Mouse (Mus musculus) adrenal gland (tissue): ENCODE results near the gene Hectd4.
"Not testable (repeated sequence)": the region's sequence is repeated elsewhere in the genome, so short reads cannot be mapped to it uniquely, and the experiment has no call there.

Source experiments
- intact Hi-C: fragments of 180-260 bp; cut with DNase I; formaldehyde crosslinking; loops from one replicate; pipeline ENCODE4 v1.15.1; 2025

The Hectd4 gene

GRCm38 (mm10) chr5:121205537-121206130 lies 14.4 kb upstream of the Hectd4 start:
- intact Hi-C loops: not testable (repeated sequence)

- intact Hi-C loops: no loop called here
These were observed 13.5 kb upstream of the Hectd4 start for GRCm38 (mm10) chr5:121206540-121206939.

DNA sequence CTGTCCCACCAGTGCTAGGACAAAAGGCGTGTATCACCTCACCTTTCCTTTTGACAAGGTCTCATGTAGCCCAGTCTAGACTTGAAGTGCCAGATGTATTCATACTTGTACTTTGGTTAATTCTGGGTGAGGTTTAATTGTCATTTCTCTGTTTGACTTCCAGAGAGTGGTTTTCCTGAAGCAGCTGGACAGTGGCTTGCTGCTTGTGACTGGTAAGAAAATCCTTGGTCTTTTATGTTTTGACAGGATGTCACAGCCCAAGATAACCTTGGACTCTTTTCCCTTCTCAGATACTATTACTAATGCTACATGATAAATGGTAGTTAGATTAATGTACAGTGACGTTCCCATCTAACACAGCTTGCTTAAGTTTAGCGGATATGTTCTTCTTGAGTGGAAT lies 13.0 kb upstream of the Hectd4 start:
- intact Hi-C loops: no loop called here

DNA sequence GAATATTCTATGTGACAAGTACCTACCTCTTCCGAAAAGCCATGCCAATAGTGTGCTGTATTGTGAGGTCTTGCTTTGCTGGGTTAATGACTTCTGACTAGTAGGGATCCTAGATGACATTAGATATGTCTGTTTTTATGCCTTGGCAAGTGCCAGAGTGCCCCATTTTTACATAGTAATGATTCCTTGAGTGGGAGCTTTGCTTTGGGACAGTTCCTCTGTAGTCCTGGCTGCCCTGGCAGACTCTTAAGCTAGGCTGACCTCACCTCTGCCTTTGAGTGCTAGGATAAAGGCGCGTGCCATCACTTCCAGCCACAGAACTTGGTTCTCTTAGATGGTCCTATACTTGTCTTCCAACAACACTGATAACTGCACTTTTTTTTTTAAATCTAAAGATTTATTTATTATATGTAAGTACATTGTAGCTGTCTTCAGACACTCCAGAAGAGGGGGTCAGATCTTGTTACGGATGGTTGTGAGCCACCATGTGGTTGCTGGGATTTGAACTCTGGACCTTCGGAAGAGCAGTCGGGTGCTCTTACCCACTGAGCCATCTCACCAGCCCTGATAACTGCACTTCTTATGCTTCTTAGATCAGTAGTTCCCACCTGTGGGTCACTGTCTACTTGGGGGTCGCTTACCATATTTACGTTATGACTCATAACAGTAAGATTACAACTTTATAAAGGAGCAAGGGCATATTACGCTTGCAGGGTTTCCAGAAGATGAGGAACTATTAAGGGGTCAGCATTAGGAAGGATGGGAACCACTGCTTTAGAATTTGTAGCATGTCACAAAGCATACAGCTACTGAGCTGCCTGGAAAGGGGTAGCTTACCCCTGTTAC lies 10.0 kb upstream of the Hectd4 start:
- intact Hi-C loops: loop anchor here (10.0 kb wide), 1 partner anchor 165 kb away; no protein-coding TSS in a partner anchor

DNA sequence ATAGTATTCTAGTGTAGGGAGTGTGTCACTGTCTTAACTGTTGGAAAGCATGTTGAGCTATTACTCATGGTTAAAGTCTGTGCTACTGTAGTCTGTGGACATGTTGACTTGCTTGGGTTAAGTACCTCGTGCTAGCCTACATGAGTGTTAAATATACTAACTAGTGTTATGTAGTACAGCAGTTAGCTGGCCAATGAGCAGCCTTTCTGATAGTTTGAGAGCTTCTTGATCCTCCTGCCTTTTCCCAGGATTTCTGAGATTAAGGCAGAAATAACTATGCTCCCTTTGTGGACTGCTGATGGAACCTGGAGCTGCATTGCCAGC lies 9.5 kb upstream of the Hectd4 start:
- intact Hi-C loops: loop anchor here (10.0 kb wide), 1 partner anchor 164 kb away; no protein-coding TSS in a partner anchor

DNA sequence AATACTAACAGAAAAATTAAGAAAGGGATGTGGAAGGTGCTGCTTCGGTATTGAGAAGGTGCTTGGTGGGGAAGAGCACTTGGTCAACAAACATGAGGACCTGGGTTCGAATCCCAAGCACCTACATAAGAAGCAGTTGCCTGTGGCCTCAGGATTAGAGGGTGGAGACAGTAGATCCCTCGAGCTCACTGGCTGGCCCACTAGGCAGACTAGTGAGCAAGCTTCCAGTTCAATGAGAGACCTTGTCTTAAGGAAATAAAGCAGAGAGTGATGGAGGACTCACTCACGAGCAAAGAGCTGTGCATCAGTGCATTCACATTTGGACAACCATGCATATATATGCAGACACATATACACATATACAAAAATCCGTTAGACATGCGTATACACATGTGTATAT lies 7.9 kb upstream of the Hectd4 start:
- intact Hi-C loops: loop anchor here (10.0 kb wide), 1 partner anchor 163 kb away; no protein-coding TSS in a partner anchor

- intact Hi-C loops: loop anchor here (10.0 kb wide), 1 partner anchor 160 kb away; no protein-coding TSS in a partner anchor
These were observed 5.3 kb upstream of the Hectd4 start for GRCm38 (mm10) chr5:121214707-121215106.

GRCm38 (mm10) chr5:121215380-121216125 lies 4.5 kb upstream of the Hectd4 start:
- intact Hi-C loops: loop anchor here (2.0 to 10.0 kb wide), 2 partner anchors 51 to 159 kb away; no protein-coding TSS in a partner anchor

DNA sequence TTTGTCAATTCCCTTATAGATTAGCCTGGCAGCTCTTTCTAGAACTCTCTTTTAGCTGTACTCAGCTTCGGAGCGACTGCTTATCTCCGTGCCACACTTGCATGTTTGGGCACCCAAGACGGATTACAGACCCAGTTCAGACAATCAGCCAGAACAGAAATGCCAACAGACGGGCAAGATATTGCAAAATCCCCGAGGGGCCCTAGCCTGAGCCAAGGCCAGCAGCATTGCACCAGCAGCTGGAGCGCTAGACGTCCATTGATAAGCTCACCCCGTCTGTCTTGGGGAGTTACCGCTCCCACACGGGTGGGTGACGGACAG lies 3.9 kb upstream of the Hectd4 start:
- intact Hi-C loops: loop anchor here (2.0 to 10.0 kb wide), 2 partner anchors 51 to 159 kb away; no protein-coding TSS in a partner anchor

GRCm38 (mm10) chr5:121216584-121217312 lies 3.3 kb upstream of the Hectd4 start:
- intact Hi-C loops: loop anchor here (2.0 to 10.0 kb wide), 2 partner anchors 50 to 158 kb away; no protein-coding TSS in a partner anchor

GRCm38 (mm10) chr5:121217313-121217634 lies 2.7 kb upstream of the Hectd4 start:
- intact Hi-C loops: loop anchor here (2.0 to 10.0 kb wide), 2 partner anchors 50 to 158 kb away; no protein-coding TSS in a partner anchor

- intact Hi-C loops: loop anchor here (10.0 kb wide), 1 partner anchor 156 kb away; no protein-coding TSS in a partner anchor
These were observed 829 bp upstream of the Hectd4 start for GRCm38 (mm10) chr5:121219190-121219589.

DNA sequence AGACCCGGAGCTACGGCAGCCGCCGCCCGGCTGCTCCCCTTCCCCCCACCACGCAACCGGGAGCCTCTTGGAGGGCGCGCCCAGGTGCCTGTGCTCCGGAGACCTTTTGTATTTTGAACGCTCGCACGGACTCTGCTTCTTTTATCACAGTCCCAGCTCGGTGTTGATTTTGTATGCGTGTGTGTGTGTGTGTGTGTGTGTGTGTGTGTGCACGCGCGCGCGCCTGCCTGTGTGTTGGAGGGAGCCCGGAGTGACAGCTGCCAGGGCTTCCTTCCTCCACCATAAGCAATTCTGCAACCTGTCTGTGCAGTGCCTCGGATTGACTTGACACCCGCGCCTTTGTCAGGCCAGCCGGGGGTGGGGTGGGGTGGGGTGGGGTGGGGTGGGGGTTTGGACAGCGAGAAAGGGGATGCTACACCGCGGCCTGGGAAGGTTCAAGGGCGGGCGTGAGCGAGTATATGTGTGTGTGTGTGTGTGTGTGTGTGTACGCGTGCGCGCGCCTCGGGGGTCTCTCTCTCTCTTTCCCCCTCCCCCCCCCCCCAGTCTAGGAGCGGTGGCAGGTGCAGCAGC lies 798 bp downstream of the Hectd4 start:
- intact Hi-C loops: no loop called here

DNA sequence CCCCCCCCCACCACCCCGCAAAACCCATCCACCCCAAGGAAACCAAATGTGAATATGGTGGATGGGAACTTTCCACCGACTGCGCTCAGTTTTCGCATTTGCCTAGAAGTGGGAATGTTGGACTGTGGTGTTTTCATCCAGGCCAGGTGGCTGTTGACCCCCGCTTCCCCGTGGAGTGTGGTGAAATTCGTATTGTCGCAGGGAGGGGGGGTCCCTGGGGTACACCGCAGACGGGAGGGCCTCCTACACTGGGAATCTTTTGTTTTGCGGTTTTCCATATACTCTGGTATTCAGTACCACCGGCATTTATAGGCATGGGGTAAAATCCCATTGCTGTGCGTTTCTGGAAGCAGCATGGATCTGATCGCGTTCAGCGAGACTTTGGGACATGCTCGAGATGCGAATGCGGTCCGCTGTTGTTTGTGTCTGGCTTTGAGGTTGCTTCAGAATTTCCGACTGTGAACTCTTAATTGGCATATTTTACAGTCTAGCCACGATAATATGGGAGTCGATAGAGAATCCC lies 1.4 kb downstream of the Hectd4 start:
- intact Hi-C loops: no loop called here

DNA sequence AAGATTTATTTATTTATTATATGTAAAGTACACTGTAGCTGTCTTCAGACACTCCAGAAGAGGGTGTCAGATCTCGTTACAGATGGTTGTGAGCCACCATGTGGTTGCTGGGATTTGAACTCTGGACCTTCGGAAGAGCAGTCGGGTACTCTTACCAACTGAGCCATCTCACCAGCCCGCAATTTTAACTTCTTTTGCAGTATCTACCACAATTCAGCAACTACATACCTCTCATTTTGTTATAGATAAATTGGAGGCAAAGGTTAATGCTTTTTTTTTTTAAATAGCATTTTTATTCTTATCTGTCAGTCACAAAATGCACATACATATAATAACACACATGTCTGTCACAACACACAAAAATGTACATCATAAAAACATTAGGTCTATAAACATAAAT lies 4.0 kb downstream of the Hectd4 start:
- intact Hi-C loops: not testable (repeated sequence)

DNA sequence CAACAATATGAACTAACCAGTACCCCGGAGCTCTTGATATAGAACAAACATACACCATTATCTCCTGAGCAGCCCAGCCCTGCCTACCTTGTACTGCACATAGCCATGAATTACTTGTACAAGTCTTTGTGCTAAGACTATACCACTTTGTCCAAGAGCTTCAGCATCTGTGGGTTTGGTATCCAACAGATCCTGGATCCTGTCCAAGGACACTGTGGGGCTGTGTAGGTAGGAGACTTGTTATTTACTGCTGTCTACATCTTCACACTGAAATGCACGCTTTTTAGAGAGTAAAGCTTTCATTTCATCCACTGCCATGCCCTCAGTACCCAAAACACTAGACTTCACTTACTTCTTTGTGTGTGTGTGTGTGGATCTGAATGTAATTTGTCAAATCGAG lies 4.8 kb downstream of the Hectd4 start:
- intact Hi-C loops: no loop called here

- intact Hi-C loops: no loop called here
These were observed 5.8 kb downstream of the Hectd4 start for GRCm38 (mm10) chr5:121225854-121226253.

GRCm38 (mm10) chr5:121226406-121226805 lies 6.4 kb downstream of the Hectd4 start:
- intact Hi-C loops: no loop called here

- intact Hi-C loops: no loop called here
These were observed 6.8 kb downstream of the Hectd4 start for GRCm38 (mm10) chr5:121226845-121227244.

DNA sequence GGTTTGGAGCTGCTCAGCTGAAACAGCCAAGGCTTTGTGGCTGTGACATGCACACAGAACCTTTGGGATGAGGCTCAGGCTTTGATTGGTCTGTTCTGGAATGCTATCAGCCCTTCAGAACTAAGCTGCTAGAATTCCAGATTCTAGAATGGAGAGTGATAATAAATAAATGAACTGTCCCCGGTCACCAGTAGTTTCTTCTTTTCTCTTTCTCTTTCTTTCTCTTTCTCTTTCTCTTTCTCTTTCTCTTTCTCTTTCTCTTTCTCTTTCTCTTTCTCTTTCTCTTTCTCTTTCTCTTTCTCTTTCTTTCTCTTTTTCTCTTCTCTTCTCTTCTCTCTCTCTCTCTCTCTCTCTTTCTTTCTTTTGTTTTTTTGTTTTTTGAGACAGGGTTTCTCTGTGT lies 7.3 kb downstream of the Hectd4 start:
- intact Hi-C loops: not testable (repeated sequence)

GRCm38 (mm10) chr5:121229182-121229581 lies 9.2 kb downstream of the Hectd4 start:
- intact Hi-C loops: no loop called here
